Mouse (Mus musculus) intestine, embryonic 14.5 days (tissue): ENCODE data around the gene Mical2. TPM values are rescaled to one million over a fixed set of nuclear protein-coding genes. Genes with fewer than 3 reads are reported as not detected.
A peak's percentile ranks its signal among the peaks of the same experiment; 100 is the strongest.

Experiments
- ATAC-seq: fragments of 200-750 bp; cut with Nextera tagmentation; replicated peaks from 2 replicates; pipeline ENCODE4 v1.8.0; 2017; ENCODE audit warnings: low read depth, moderate number of reproducible peaks, moderate TSS enrichment, moderate library complexity; ENCODE audit not compliant: low FRiP score, low TSS enrichment
- DNase-seq: peaks from one replicate; pipeline ENCODE4 v3.0.0-alpha.2; 2018; ENCODE audit warnings: low spot score
- H3K27ac ChIP-seq: fragments of 300-500 bp; sonication (generic); 2 replicates; pipeline ENCODE4 v1.5.1; 2014; ENCODE audit warnings: low read depth, mild to moderate bottlenecking, control low read depth
- H3K27me3 ChIP-seq: fragments of 300-500 bp; sonication (generic); replicated peaks from 2 replicates; pipeline ENCODE4 v1.6.1; 2014; ENCODE audit warnings: low read length, control low read depth; ENCODE audit not compliant: control insufficient read depth, insufficient read depth
- H3K36me3 ChIP-seq: fragments of 300-500 bp; sonication (generic); 2 replicates; pipeline ENCODE4 v1.6.1; 2014; ENCODE audit warnings: low read length, control low read depth; ENCODE audit not compliant: control insufficient read depth, insufficient read depth
- H3K4me1 ChIP-seq: fragments of 300-500 bp; sonication (generic); replicated peaks from 2 replicates; pipeline ENCODE4 v1.6.1; 2014; ENCODE audit warnings: low read length, control low read depth, mixed read lengths; ENCODE audit not compliant: control insufficient read depth, insufficient read depth
- H3K4me2 ChIP-seq: fragments of 300-500 bp; sonication (generic); 2 replicates; pipeline ENCODE4 v1.6.1; 2014; ENCODE audit warnings: low read length
- H3K4me3 ChIP-seq: fragments of 300-500 bp; sonication (generic); 2 replicates; pipeline ENCODE4 v1.5.1; 2014; ENCODE audit warnings: low read depth, low read length, control low read depth, mixed read lengths
- H3K9ac ChIP-seq: fragments of 300-500 bp; sonication (generic); 2 replicates; pipeline ENCODE4 v1.6.1; 2014; ENCODE audit warnings: mild to moderate bottlenecking, low read length
- H3K9me3 ChIP-seq: fragments of 300-500 bp; sonication (generic); 2 replicates; pipeline ENCODE4 v1.6.1; 2016; ENCODE audit warnings: low read length, control low read depth; ENCODE audit not compliant: control insufficient read depth
- WGBS: fragments of 180-500 bp; shearing (Covaris S2); extraction: QIAGEN DNeasy Blood & Tissue Kit; methylation state at CpG from one replicate; pipeline ENCODE4 v1.1.7; 2014; 5-methylcytosine and 5-hydroxymethylcytosine counted together
- polyA plus RNA-seq: library from polyadenylated mRNA; unstranded; fragments of >200 nt; fragmentation: Nextera tagmentation; extraction: Ambion mirVana; gene quantifications from 2 replicates; pipeline ENCODE4 v1.2.1, GENCODE M21; 2014

Gene Mical2
- polyA plus RNA-seq, 1 experiment from 2014 or later, result 18.2 TPM

DNA sequence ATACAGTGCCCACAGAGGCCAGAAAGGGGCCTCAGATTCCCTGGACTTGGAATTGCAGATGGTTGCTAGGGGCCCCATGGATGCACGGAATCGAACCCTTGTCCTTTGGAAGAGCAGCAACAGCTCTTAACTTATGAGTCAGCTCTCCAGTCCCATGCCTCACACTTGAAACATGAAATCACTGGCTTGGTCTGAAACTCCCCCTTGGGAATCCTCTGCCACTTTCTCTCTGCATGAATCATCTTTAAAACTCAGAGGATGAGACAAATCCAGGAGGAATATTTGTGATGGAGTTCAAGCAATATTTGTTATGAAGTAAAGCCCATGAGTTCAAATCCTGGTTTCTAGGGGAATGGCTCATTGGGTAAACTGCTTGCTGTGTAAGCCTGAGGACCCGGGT, 172.1 kb downstream of the Mical2 start:
- no peak for ATAC-seq
- H3K36me3 ChIP-seq, result no peaks in the 10 kb centered on the region
- no peak for DNase-seq
- H3K4me2 ChIP-seq, result no peak overlapping the region
- no peak overlapping the region for H3K9ac ChIP-seq
- WGBS, result 91% methylated on average over 3 of the region's 3 CpGs
- no peak overlapping the region for H3K4me3 ChIP-seq
- H3K27me3 ChIP-seq, result no peaks in the 10 kb centered on the region
- no peaks in the 10 kb centered on the region for H3K4me1 ChIP-seq
- no peak overlapping the region for H3K27ac ChIP-seq
- H3K9me3 ChIP-seq, result no peaks in the 10 kb centered on the region

DNA sequence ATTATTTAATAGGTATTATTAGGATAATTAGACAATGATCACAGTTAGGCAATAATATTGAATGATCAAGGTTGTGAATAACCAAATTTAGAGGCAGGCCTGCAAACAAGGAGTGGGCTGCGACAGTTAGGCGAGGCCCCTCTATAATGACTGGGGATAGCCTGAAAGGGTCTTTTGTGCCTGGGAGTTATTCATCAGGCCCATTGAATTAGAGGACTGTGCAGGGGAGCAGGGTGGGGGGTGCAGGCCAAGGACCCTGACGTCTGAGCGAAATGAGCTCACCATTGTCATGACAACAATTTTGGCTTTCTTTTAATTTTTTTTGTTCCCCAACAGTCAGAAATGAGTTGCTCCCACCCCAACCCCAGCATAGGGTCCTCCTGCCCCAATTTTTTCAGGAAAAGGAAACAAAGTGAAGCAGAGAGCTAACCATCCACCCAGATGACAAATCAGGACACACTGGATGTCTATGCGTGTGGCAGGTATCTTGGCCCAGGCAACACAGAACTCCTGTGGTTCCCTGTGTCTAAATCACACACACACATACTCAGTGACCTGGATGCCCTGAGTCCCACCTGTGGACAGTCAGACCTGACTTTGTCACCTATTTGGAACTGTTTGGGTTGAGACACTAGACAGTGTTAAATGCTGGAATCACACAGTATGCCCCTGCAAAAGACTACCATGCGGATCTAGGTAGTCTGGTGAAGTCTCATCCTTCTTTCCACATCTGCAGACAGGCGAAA, 173.9 kb downstream of the Mical2 start:
- DNase-seq (no peak), ATAC-seq (no peak; the same call in 1 of the 2 replicates)
- H3K27ac ChIP-seq, result no peak overlapping the region
- no peaks in the 10 kb centered on the region for H3K9me3 ChIP-seq
- no peaks in the 10 kb centered on the region; the same call in 1 of the 2 replicates for H3K4me1 ChIP-seq
- no peaks in the 10 kb centered on the region for H3K36me3 ChIP-seq
- no peak overlapping the region for H3K4me3 ChIP-seq
- no peak overlapping the region for H3K4me2 ChIP-seq
- 75% methylated on average over 7 of the region's 7 CpGs for WGBS
- no peaks in the 10 kb centered on the region for H3K27me3 ChIP-seq
- H3K9ac ChIP-seq, result no peak overlapping the region

DNA sequence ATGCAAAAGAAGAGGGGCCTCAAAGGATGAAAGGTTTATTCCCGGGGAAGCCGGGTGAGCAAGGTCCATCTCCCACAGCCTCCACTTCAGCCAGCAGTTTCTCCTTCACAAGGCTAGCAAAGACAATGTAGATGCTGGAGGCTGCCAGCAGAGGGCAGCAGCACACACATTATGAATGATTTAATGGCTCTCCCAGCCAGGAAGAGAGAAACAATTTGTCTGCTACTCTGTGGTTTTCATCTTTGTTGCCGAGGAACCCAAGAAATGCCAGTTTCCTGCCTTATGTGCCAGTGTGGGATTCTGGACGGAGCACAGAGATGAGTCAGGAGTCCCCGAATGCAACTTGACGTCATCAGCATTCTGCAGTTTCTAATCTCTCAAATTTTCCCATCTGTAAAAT, 174.5 kb downstream of the Mical2 start:
- 48% methylated on average over 6 of the region's 6 CpGs for WGBS
- DNase-seq, result peak; percentile 90
- Histone ChIP-seq H3K36me3 (no peaks in the 10 kb centered on the region), H3K27me3 (no peaks in the 10 kb centered on the region), H3K27ac (no peak overlapping the region), H3K4me3 (no peak overlapping the region), H3K9ac (no peak overlapping the region), H3K4me2 (no peak overlapping the region), H3K4me1 (peaks cover 3% of the 10 kb centered on the region; the same call in 1 of the 2 replicates), H3K9me3 (no peaks in the 10 kb centered on the region)
- no peak for ATAC-seq

DNA sequence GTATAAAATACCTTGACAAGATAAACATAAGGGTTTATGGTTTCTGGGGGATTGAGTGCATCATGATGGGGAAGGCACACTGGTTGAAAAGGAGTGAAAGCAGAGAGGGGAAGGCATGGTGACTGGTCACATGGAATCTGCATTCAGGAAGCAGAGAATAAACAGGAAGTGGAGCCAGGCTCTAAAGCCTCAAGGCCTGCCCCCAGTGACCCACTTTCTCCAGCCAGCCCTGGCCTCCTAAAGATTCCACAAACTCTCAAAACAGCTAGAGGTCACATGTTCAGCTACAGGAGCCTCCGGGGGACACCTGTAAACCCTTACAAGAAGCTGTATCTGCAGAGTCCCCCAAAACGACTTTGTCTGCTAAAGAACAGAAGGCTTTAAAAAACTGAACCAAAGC, 179.4 kb downstream of the Mical2 start:
- DNase-seq, result no peak
- WGBS, result 50% methylated on average over 2 of the region's 2 CpGs
- Histone ChIP-seq H3K4me1 (peaks cover 5% of the 10 kb centered on the region; the same call in 1 of the 2 replicates), H3K4me2 (no peak overlapping the region), H3K36me3 (no peaks in the 10 kb centered on the region), H3K9ac (no peak overlapping the region), H3K27ac (no peak overlapping the region), H3K9me3 (no peaks in the 10 kb centered on the region), H3K27me3 (no peaks in the 10 kb centered on the region), H3K4me3 (no peak overlapping the region)
- no peak; the same call in 1 of the 2 replicates for ATAC-seq

DNA sequence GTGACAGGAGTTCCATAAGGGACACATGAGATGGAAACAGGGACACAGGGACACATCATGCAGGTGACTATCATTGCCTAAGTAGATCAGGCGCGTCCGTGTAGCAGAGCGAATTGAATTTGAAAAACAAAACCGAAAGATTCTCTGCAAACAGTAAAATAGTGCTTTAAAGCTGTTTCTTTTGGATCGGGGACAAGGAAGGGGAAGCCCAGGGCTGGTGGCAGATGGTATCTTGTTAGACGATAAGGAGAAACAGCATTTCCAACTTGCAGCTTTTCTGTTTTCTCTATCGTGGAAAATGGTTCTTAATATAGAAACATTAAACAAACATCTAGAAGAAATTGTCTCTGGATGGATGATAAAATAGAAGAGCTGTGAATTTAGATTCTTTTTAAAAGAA, 179.9 kb downstream of the Mical2 start:
- no peaks in the 10 kb centered on the region for H3K27me3 ChIP-seq
- 75% methylated on average over 8 of the region's 8 CpGs for WGBS
- no peak overlapping the region for H3K27ac ChIP-seq
- H3K4me2 ChIP-seq, result no peak overlapping the region
- ATAC-seq, result no peak
- H3K9ac ChIP-seq, result no peak overlapping the region
- DNase-seq, result no peak
- H3K9me3 ChIP-seq, result no peaks in the 10 kb centered on the region
- H3K4me1 ChIP-seq, result peaks cover 5% of the 10 kb centered on the region; the same call in 1 of the 2 replicates
- H3K36me3 ChIP-seq, result no peaks in the 10 kb centered on the region
- no peak overlapping the region for H3K4me3 ChIP-seq

DNA sequence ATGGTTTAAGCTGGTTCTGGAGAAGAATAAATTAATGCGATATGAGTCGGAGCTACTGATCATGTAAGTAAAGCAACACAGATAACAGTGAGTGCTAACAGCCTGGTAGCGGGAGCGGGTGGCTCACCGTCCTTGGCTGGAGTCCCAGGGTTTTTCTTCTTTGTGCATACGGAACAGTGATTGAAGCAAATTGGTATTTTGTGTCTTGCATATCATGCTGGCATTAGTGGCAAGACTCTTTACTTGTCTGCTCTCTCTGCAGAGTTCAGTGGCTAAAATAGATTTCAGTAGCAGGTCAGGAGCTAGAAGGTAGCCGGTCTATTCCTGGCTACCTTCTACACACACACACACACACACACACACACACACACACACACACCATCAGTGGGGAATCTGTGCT, 181.9 kb downstream of the Mical2 start:
- ATAC-seq (no peak), DNase-seq (no peak)
- Histone ChIP-seq H3K36me3 (no peaks in the 10 kb centered on the region), H3K9me3 (no peaks in the 10 kb centered on the region), H3K4me2 (no peak overlapping the region), H3K4me3 (no peak overlapping the region), H3K9ac (no peak overlapping the region), H3K4me1 (peaks cover 5% of the 10 kb centered on the region; the same call in 1 of the 2 replicates), H3K27ac (no peak overlapping the region), H3K27me3 (no peaks in the 10 kb centered on the region)
- 68% methylated on average over 7 of the region's 7 CpGs for WGBS

DNA sequence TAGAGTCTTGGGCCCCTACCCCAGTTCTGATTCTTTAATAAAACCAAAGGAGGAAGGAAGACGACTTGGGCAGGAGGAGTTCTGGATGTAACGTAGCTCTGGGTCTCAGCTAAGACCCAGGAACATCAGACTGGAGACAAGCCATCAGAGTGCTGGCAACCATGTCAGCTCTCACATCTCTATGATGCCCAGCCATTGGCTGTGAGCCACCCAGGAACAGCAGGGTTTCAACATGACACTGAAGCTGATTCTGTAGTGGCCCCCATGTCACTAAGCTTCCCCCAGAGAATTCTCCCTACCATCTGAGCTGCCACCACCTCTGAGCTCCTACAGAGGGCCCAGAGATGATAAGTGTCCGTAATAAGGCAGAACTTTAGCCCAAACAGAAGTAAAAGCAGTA, 184.3 kb downstream of the Mical2 start:
- WGBS, result 89% methylated on average over 3 of the region's 3 CpGs
- Histone ChIP-seq H3K4me1 (peaks cover 4% of the 10 kb centered on the region; the same call in 1 of the 2 replicates), H3K9me3 (no peaks in the 10 kb centered on the region), H3K27ac (no peak overlapping the region), H3K36me3 (no peaks in the 10 kb centered on the region), H3K9ac (no peak overlapping the region), H3K27me3 (no peaks in the 10 kb centered on the region), H3K4me3 (no peak overlapping the region), H3K4me2 (no peak overlapping the region)
- ATAC-seq, result no peak
- no peak for DNase-seq

- ATAC-seq (no peak), DNase-seq (no peak)
- Histone ChIP-seq H3K27ac (no peak overlapping the region), H3K9me3 (no peaks in the 10 kb centered on the region), H3K4me1 (peaks cover 14% of the 10 kb centered on the region), H3K9ac (no peak overlapping the region), H3K4me3 (no peak overlapping the region), H3K27me3 (no peaks in the 10 kb centered on the region; the same call in 1 of the 2 replicates), H3K4me2 (no peak overlapping the region), H3K36me3 (no peaks in the 10 kb centered on the region)
- WGBS, result 81% methylated on average over 6 of the region's 6 CpGs
Observed at GRCm38 (mm10) chr7:112413286-112413685, 187.6 kb downstream of the Mical2 start.

GRCm38 (mm10) chr7:112416058-112416526, 190.4 kb downstream of the Mical2 start:
- Histone ChIP-seq H3K4me3 (no peak overlapping the region), H3K4me1 (peaks cover 14% of the 10 kb centered on the region), H3K27me3 (no peaks in the 10 kb centered on the region; the same call in 1 of the 2 replicates), H3K9ac (no peak overlapping the region), H3K9me3 (no peaks in the 10 kb centered on the region), H3K4me2 (peak overlapping the region; percentile 30; the same call in 1 of the 2 replicates), H3K36me3 (no peaks in the 10 kb centered on the region), H3K27ac (no peak overlapping the region)
- DNase-seq, result no peak
- 17% methylated on average over 14 of the region's 14 CpGs for WGBS
- no peak for ATAC-seq
